Mouse (Mus musculus): ENCODE measurements around the gene Prmt8.

DNA sequence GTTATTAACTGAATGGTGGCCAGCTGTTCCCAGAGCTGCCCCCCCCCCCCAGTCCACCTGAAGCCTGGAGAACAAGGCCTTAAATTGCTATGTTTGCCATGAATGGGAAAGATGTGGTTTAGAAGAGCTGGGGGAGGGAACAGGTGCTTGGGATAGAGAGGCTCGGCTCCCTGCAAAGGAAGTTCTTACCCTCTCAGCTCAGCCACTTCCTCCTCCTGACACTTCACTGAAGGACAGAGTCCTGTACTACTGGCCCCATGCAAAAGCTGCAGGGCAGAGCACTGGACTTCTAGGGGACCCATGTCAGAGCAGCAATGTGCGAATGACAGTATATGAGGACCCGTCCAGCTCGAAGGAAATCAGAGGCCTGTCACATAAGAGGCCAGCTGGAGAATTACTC is 109.3 kb downstream of the Prmt8 start:
- TF ChIP-seq CTCF (IDR thresholded peaks at IDR 0.05; ENCODE audit: low read depth, low read length) = no peak
- no peak for TF ChIP-seq POLR2A (IDR thresholded peaks at IDR 0.05; ENCODE audit: extremely low read depth, insufficient read depth, low read length)

Data from liver, adult 2 months (tissue).